Mouse (Mus musculus) midbrain, embryonic 16.5 days (tissue): Measurements from ENCODE around the gene Rab30. TPM values are rescaled to one million over a fixed set of nuclear protein-coding genes. Genes with fewer than 3 reads are reported as not detected.

Experiments used
- ATAC-seq: fragments of 200-750 bp; cut with Nextera tagmentation; 2 replicates; pipeline ENCODE4 v1.8.0; 2017; ENCODE audit warnings: moderate TSS enrichment
- H3K27ac ChIP-seq: fragments of 300-500 bp; sonication (generic); 2 replicates; pipeline ENCODE4 v1.5.1; 2014; ENCODE audit warnings: mild to moderate bottlenecking, low read length, mixed read lengths
- H3K27me3 ChIP-seq: fragments of 300-500 bp; sonication (generic); 2 replicates; pipeline ENCODE4 v1.6.1; 2014; ENCODE audit warnings: low read depth, low read length, mixed read lengths; ENCODE audit not compliant: control insufficient read depth, insufficient read depth
- H3K36me3 ChIP-seq: fragments of 300-500 bp; sonication (generic); 2 replicates; pipeline ENCODE4 v1.6.1; 2014; ENCODE audit warnings: mild to moderate bottlenecking, low read length, moderate library complexity, mixed read lengths; ENCODE audit not compliant: control insufficient read depth, insufficient read depth
- H3K4me1 ChIP-seq: fragments of 300-500 bp; sonication (generic); 2 replicates; pipeline ENCODE4 v1.6.1; 2014; ENCODE audit warnings: mild to moderate bottlenecking, low read length, mixed read lengths; ENCODE audit not compliant: control insufficient read depth, insufficient read depth
- H3K4me2 ChIP-seq: fragments of 300-500 bp; sonication (generic); 2 replicates; pipeline ENCODE4 v1.6.1; 2014; ENCODE audit warnings: mild to moderate bottlenecking, low read length, mixed read lengths
- H3K4me3 ChIP-seq: fragments of 300-500 bp; sonication (generic); 2 replicates; pipeline ENCODE4 v1.5.1; 2014; ENCODE audit warnings: low read depth, mild to moderate bottlenecking, low read length, moderate library complexity, mixed read lengths
- H3K9ac ChIP-seq: fragments of 300-500 bp; sonication (generic); 2 replicates; pipeline ENCODE4 v1.6.1; 2014; ENCODE audit warnings: low read depth, low read length, mixed read lengths
- H3K9me3 ChIP-seq: fragments of 300-500 bp; sonication (generic); replicated peaks from 2 replicates; pipeline ENCODE4 v1.6.1; 2014; ENCODE audit warnings: mild to moderate bottlenecking, low read length, mixed read lengths; ENCODE audit not compliant: control insufficient read depth, poor library complexity, severe bottlenecking
- WGBS: fragments of 180-500 bp; shearing (Covaris S2); extraction: QIAGEN DNeasy Blood & Tissue Kit; methylation state at CpG from one replicate; pipeline ENCODE4 v1.1.7; 2014; 5-methylcytosine and 5-hydroxymethylcytosine counted together
- polyA plus RNA-seq: library from polyadenylated mRNA; unstranded; fragments of >200 nt; fragmentation: Nextera tagmentation; extraction: Ambion mirVana; gene quantifications from 2 replicates; pipeline ENCODE4 v1.2.1, GENCODE M21; 2015

Rab30 gene
- polyA plus RNA-seq, result 19.9 and 22.4 TPM in 2 replicates

GRCm38 (mm10) chr7:92741152-92741860, at the start of gene Rab30:
TSS of gene Rab30 (plus strand) at chr7:92741603.
- H3K9me3 ChIP-seq, result no peaks in the 10 kb centered on the region
- H3K9ac ChIP-seq, result peak within 1 kb of the TSS; percentile 93
- H3K36me3 ChIP-seq, result 0 out of 2 replicates have a peak, but pooled peaks cover 2% of the 10 kb centered on the region
- no peaks in the 10 kb centered on the region for H3K27me3 ChIP-seq
- peak; percentile 100 for ATAC-seq
- H3K4me2 ChIP-seq, result peak within 1 kb of the TSS; percentile 88
- peaks cover 41% of the 10 kb centered on the region for H3K4me1 ChIP-seq
- H3K4me3 ChIP-seq, result peak within 1 kb of the TSS; percentile 73
- peak within 1 kb of the TSS; percentile 96 for H3K27ac ChIP-seq
- under 1% methylated on average over 38 of the region's 38 CpGs for WGBS

DNA sequence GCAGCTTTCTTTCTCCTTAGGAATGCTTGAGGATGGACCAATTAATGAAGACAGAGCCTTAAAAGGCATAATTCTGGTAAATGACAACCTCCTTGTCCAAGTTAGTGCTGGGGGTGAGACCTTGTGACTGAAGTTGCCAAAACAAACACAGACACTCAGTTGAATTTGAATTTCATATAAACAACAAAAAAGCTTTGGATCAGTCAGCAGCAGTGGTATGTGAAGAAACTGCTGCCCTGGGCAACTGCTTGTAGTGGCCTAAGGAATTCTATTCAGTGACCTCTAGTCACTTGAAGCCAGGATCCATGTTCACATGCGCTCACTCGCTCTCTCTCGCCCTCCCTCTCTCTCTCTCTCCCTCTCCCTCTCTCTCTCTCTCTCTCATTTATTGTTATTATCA, 45.0 kb upstream of the Rab30 start:
- ATAC-seq, result no peak
- 49% methylated on average over 3 of the region's 3 CpGs for WGBS
- H3K4me1 ChIP-seq, result no peaks in the 10 kb centered on the region
- H3K4me3 ChIP-seq, result no peak overlapping the region
- H3K9ac ChIP-seq, result no peak overlapping the region
- H3K27me3 ChIP-seq, result no peaks in the 10 kb centered on the region
- H3K9me3 ChIP-seq, result no peaks in the 10 kb centered on the region
- H3K27ac ChIP-seq, result no peak overlapping the region
- H3K4me2 ChIP-seq, result no peak overlapping the region
- no peaks in the 10 kb centered on the region for H3K36me3 ChIP-seq

DNA sequence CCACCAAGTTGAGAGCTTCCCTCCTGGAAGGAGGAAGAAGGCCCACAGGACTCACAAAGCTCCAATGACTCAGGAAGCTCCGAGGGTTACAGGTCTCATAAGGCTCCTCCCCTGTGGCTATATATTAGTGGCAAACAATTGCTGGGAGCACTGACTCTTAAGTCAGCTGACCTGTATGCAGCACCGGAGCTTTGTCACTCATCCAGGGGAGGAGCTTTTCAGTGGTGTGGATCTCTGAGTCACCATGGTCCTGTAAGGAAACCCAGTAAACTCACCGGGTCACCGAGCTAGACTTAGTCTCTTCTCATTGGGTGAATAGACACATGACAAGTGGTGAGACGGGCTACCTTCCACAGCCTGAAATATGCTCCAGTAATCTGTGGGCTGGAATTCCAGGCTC, 42.6 kb upstream of the Rab30 start:
- Histone ChIP-seq H3K27ac (no peak overlapping the region), H3K27me3 (no peaks in the 10 kb centered on the region), H3K4me2 (no peak overlapping the region), H3K4me3 (no peak overlapping the region), H3K4me1 (no peaks in the 10 kb centered on the region), H3K36me3 (no peaks in the 10 kb centered on the region), H3K9me3 (no peaks in the 10 kb centered on the region), H3K9ac (no peak overlapping the region)
- WGBS, result 84% methylated on average over 5 of the region's 5 CpGs
- no peak for ATAC-seq

GRCm38 (mm10) chr7:92703661-92704060, 37.7 kb upstream of the Rab30 start:
- no peak overlapping the region for H3K27ac ChIP-seq
- no peak overlapping the region for H3K9ac ChIP-seq
- H3K27me3 ChIP-seq, result no peaks in the 10 kb centered on the region
- no peaks in the 10 kb centered on the region for H3K36me3 ChIP-seq
- ATAC-seq, result no peak
- H3K4me1 ChIP-seq, result no peaks in the 10 kb centered on the region
- no peaks in the 10 kb centered on the region for H3K9me3 ChIP-seq
- no peak overlapping the region for H3K4me3 ChIP-seq
- 88% methylated on average over 1 of the region's 1 CpGs for WGBS
- H3K4me2 ChIP-seq, result no peak overlapping the region

- no peak for ATAC-seq
- WGBS, result 70% methylated on average over 2 of the region's 2 CpGs
- no peak overlapping the region for H3K9ac ChIP-seq
These were observed 35.9 kb upstream of the Rab30 start for GRCm38 (mm10) chr7:92705534-92705933.

DNA sequence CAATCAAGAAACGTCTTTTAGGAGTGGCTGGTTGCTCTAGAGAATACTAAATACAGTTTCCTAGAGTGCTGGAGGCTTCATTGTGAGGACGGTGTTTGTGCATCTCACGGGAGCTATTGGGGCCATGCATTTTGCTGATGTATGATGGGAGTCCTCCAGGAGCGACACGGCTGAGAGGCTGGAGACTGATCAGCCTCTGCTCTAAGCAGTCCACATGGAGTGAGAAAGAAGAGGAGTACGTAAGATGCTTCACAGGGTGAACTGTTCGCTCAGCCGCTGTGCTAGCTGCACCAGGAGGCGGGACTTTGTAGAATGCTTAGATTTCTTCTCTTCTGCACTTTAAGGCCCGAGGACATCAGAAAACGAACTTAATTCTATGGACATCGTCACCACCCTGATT, 34.7 kb upstream of the Rab30 start:
- H3K27me3 ChIP-seq, result no peaks in the 10 kb centered on the region
- 72% methylated on average over 12 of the region's 12 CpGs for WGBS
- no peak overlapping the region for H3K4me3 ChIP-seq
- no peaks in the 10 kb centered on the region for H3K36me3 ChIP-seq
- H3K27ac ChIP-seq, result no peak overlapping the region
- H3K4me1 ChIP-seq, result no peaks in the 10 kb centered on the region
- H3K9ac ChIP-seq, result no peak overlapping the region
- H3K9me3 ChIP-seq, result no peaks in the 10 kb centered on the region
- no peak overlapping the region for H3K4me2 ChIP-seq
- no peak for ATAC-seq

More at GRCm38 (mm10) chr7:92705534-92705933, 35.9 kb upstream of the Rab30 start:
- no peaks in the 10 kb centered on the region for H3K4me1 ChIP-seq
- no peaks in the 10 kb centered on the region for H3K27me3 ChIP-seq
- no peak overlapping the region for H3K4me2 ChIP-seq
- H3K27ac ChIP-seq, result no peak overlapping the region
- H3K36me3 ChIP-seq, result no peaks in the 10 kb centered on the region
- H3K9me3 ChIP-seq, result no peaks in the 10 kb centered on the region
- no peak overlapping the region for H3K4me3 ChIP-seq

- no peaks in the 10 kb centered on the region for H3K36me3 ChIP-seq
- H3K9me3 ChIP-seq, result no peaks in the 10 kb centered on the region
- ATAC-seq, result no peak
- no peaks in the 10 kb centered on the region for H3K4me1 ChIP-seq
- 45% methylated on average over 2 of the region's 2 CpGs for WGBS
- no peak overlapping the region for H3K27ac ChIP-seq
- no peaks in the 10 kb centered on the region for H3K27me3 ChIP-seq
- no peak overlapping the region for H3K9ac ChIP-seq
- H3K4me2 ChIP-seq, result no peak overlapping the region
- H3K4me3 ChIP-seq, result no peak overlapping the region
These were observed 31.8 kb upstream of the Rab30 start for GRCm38 (mm10) chr7:92709573-92709972.

DNA sequence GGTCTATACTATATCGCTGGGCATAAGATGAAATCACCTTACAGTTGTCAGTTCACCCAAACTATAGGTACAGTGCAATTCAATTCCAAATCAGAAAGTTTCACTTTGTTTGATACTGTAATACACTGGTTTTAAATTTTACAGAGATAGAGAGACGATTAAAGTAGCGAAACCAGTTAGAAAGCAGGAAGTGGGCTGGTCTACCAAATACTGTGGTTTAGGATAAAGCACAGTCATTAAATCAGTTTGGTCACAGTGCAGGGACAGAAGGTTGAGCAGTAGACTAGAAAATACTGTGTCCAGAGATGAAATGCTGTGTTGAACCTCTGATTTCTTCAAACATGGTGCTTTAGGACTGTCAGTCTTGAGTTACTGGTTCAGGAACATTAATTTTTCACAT, 29.8 kb upstream of the Rab30 start:
- Histone ChIP-seq H3K36me3 (no peaks in the 10 kb centered on the region), H3K9me3 (no peaks in the 10 kb centered on the region), H3K27me3 (no peaks in the 10 kb centered on the region), H3K4me2 (no peak overlapping the region), H3K4me3 (no peak overlapping the region), H3K27ac (no peak overlapping the region), H3K9ac (no peak overlapping the region), H3K4me1 (no peaks in the 10 kb centered on the region)
- no peak for ATAC-seq
- WGBS, result 95% methylated on average over 3 of the region's 3 CpGs

DNA sequence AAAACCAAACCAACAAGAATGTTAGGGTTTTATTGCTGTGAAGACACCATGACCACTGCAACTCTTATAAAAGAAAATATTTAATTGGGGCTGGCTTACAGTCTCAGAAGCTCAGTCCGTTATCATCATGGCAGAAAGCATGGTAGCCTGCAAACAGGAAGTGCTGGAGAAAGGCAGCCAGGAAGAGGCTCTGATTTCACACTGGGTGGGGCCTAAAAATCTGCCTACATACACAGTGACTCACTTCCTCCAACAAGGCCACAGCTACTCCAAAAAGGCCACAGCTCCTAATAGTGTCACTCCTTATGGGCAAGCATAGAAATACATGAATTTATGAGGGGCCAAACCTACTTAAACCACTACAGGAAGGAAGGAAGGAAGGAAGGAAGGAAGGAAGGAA, 26.3 kb upstream of the Rab30 start:
- no peaks in the 10 kb centered on the region for H3K27me3 ChIP-seq
- H3K4me3 ChIP-seq, result no peak overlapping the region
- no peaks in the 10 kb centered on the region for H3K36me3 ChIP-seq
- no peak overlapping the region for H3K9ac ChIP-seq
- 87% methylated on average over 1 of the region's 1 CpGs for WGBS
- H3K4me2 ChIP-seq, result no peak overlapping the region
- no peaks in the 10 kb centered on the region for H3K9me3 ChIP-seq
- no peaks in the 10 kb centered on the region for H3K4me1 ChIP-seq
- no peak for ATAC-seq
- H3K27ac ChIP-seq, result no peak overlapping the region
